Mouse (Mus musculus): ENCODE measurements around the gene Dnajc14. TPM values are rescaled to one million over a fixed set of nuclear protein-coding genes. Genes with fewer than 3 reads are reported as not detected.

The Dnajc14 gene
- polyA plus RNA-seq, 1 experiment = not detected

DNA sequence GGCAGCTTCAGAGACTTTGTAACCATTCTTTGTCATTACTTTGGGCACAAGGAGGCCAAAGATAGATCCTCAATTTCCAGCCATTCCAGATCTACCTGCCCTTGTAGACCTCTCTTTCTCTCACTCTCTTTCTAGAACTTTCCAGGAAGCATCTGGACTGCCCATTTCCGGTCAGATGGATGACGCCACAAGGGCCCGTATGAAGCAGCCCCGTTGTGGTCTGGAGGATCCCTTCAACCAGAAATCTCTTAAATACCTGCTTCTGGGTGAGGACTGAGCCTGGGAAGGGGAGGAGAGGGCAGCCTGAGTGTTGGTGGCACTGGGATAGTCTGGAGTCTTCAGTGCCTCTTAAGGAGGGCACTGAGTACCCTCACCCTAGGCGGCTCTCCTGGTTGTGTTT lies 9.5 kb upstream of the Dnajc14 start:
- Histone ChIP-seq H3K4me1 (ENCODE audit: control insufficient read depth, insufficient read depth, low read length) (peaks cover 2% of the 10 kb centered on the region; the same call in 1 of the 2 replicates), H3K27ac (ENCODE audit: insufficient read depth, low read depth, low read length) (no peak overlapping the region), H3K4me3 (ENCODE audit: insufficient read depth, low read depth, low read length) (no peak overlapping the region)
- TF ChIP-seq CTCF (IDR thresholded peaks at IDR 0.05; ENCODE audit: insufficient read depth, low read depth, low read length) = no peak
- no peak for TF ChIP-seq POLR2A (IDR thresholded peaks at IDR 0.05; ENCODE audit: insufficient read depth, low read depth, low read length)
- 91% methylated on average over 5 of the region's 5 CpGs for WGBS

DNA sequence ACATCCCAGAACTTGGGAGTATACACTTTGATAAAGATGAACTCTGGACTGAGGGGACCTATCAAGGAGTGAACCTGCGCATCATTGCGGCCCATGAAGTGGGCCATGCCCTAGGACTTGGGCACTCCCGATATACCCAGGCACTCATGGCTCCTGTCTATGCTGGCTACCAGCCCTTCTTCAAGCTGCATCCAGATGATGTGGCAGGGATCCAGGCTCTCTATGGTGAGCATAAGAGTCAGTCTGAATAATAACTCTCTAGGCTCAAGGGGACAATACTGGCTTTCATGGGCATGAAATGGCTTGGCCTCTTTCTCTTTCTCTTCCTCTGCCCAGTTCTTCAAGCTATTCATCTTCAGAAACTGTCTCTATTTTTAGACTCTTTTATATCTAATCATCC lies 8.3 kb upstream of the Dnajc14 start:
- TF ChIP-seq CTCF (IDR thresholded peaks at IDR 0.05; ENCODE audit: insufficient read depth, low read depth, low read length) (no peak), POLR2A (IDR thresholded peaks at IDR 0.05; ENCODE audit: insufficient read depth, low read depth, low read length) (no peak)

DNA sequence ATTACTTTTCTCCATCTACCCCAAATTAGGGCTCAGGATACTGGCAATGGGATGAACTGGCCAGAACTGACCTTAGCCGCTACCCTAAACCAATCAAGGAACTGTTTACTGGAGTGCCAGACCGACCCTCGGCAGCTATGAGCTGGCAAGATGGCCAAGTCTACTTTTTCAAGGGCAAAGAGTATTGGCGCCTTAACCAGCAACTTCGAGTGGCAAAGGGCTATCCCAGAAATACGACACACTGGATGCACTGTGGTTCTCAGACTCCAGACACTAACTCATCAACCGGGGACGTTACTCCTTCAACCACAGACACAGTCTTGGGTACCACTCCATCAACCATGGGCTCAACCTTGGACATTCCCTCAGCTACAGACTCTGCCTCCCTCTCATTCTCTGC lies 5.2 kb upstream of the Dnajc14 start:
- Histone ChIP-seq H3K4me3 (ENCODE audit: insufficient read depth, low read depth, low read length) (no peak overlapping the region), H3K4me1 (ENCODE audit: control insufficient read depth, insufficient read depth, low read length) (peaks cover 17% of the 10 kb centered on the region), H3K27ac (ENCODE audit: insufficient read depth, low read depth, low read length) (no peak overlapping the region)
- WGBS = 94% methylated on average over 8 of the region's 8 CpGs
- TF ChIP-seq POLR2A (IDR thresholded peaks at IDR 0.05; ENCODE audit: insufficient read depth, low read depth, low read length) = no peak
- no peak for TF ChIP-seq CTCF (IDR thresholded peaks at IDR 0.05; ENCODE audit: insufficient read depth, low read depth, low read length)

More for the DNA sequence above, 8.3 kb upstream of the Dnajc14 start:
- Histone ChIP-seq H3K4me1 (ENCODE audit: control insufficient read depth, insufficient read depth, low read length) (peaks cover 2% of the 10 kb centered on the region; the same call in 1 of the 2 replicates), H3K4me3 (ENCODE audit: insufficient read depth, low read depth, low read length) (no peak overlapping the region), H3K27ac (ENCODE audit: insufficient read depth, low read depth, low read length) (no peak overlapping the region)
- 83% methylated on average over 3 of the region's 3 CpGs for WGBS

DNA sequence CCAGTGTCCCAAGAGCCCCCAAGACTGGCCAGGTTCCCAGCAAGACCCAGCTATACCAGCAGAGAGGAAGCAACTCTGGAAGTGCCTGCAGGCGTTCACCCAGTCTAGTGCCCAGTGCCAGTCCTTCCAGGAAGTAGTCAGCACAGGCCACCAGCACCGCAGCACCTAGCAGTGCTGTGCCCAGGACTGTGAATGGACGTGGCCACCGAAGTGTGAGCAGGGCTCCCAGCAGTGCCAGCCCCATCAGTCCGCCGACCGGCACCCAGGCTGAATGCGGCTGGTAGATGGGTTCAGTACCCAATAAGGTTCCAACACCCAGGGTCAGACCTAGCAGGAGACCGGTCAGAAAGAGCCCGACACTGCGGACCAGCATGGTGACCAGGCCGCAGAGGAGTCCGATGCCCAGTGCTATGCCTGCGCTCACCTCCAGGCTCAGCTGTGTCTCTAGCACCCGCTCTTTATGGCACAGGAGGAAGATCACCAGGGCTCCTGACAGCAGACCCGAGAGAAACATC lies 1.8 kb upstream of the Dnajc14 start:
- no peak overlapping the region for H3K27ac ChIP-seq (ENCODE audit: insufficient read depth, low read depth, low read length)
- H3K4me3 ChIP-seq (ENCODE audit: insufficient read depth, low read depth, low read length) = peak overlapping the region; percentile 44
- H3K4me1 ChIP-seq (ENCODE audit: control insufficient read depth, insufficient read depth, low read length) = peaks cover 28% of the 10 kb centered on the region
- WGBS = 83% methylated on average over 16 of the region's 16 CpGs
- no peak for TF ChIP-seq POLR2A (IDR thresholded peaks at IDR 0.05; ENCODE audit: insufficient read depth, low read depth, low read length)

DNA sequence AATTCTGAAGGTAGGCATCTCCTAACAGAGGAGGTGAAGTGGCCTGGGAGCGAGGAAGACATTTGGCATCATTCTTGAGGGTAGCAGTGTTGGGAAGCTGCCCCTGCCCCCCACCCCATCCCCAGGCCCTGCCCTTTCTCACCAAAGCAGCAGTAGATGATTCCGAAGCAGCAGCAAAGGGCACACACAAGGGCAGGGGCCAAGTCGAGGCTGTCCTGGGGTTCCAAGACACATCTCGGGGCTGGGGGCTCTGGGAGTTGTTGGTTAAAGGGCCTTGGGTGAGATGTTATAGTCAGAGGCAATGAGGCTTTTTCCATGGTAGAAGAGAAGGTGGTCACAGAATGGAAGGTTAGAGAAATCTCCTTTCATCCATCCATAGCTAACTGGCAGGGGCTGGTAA lies 906 bp upstream of the Dnajc14 start:
- Histone ChIP-seq H3K27ac (ENCODE audit: insufficient read depth, low read depth, low read length) (peak overlapping the region; percentile 78), H3K4me1 (ENCODE audit: control insufficient read depth, insufficient read depth, low read length) (peaks cover 32% of the 10 kb centered on the region), H3K4me3 (ENCODE audit: insufficient read depth, low read depth, low read length) (peak overlapping the region; percentile 44)
- WGBS = 31% methylated on average over 4 of the region's 4 CpGs
- TF ChIP-seq POLR2A (IDR thresholded peaks at IDR 0.05; ENCODE audit: insufficient read depth, low read depth, low read length) = no peak
- TF ChIP-seq CTCF (IDR thresholded peaks at IDR 0.05; ENCODE audit: insufficient read depth, low read depth, low read length) = no peak

DNA sequence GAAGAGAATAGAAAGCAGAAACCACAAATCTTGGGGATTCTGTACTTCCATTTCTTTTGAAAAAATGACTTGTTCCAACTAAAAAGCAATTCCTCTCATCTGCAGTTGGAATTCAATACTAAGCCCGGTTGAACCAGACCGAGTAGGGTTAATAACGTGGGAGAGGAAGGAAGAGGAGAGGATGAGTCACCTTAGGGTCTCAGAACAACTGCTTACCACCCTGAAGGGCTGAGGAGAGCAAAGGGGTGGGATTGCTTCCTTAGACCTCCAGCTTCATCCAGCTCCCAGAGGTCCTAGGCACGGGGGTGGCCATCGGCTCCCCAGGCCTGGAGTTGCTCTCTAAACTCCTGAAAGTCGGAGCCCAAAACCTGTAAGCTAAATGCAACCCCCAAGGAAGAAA lies 501 bp upstream of the Dnajc14 start:
- Histone ChIP-seq H3K27ac (ENCODE audit: insufficient read depth, low read depth, low read length) (peak overlapping the region; percentile 95), H3K4me3 (ENCODE audit: insufficient read depth, low read depth, low read length) (peak overlapping the region; percentile 58), H3K4me1 (ENCODE audit: control insufficient read depth, insufficient read depth, low read length) (peaks cover 35% of the 10 kb centered on the region)
- 5% methylated on average over 6 of the region's 6 CpGs for WGBS
- TF ChIP-seq POLR2A (IDR thresholded peaks at IDR 0.05; ENCODE audit: insufficient read depth, low read depth, low read length) (no peak), CTCF (IDR thresholded peaks at IDR 0.05; ENCODE audit: insufficient read depth, low read depth, low read length) (no peak)

DNA sequence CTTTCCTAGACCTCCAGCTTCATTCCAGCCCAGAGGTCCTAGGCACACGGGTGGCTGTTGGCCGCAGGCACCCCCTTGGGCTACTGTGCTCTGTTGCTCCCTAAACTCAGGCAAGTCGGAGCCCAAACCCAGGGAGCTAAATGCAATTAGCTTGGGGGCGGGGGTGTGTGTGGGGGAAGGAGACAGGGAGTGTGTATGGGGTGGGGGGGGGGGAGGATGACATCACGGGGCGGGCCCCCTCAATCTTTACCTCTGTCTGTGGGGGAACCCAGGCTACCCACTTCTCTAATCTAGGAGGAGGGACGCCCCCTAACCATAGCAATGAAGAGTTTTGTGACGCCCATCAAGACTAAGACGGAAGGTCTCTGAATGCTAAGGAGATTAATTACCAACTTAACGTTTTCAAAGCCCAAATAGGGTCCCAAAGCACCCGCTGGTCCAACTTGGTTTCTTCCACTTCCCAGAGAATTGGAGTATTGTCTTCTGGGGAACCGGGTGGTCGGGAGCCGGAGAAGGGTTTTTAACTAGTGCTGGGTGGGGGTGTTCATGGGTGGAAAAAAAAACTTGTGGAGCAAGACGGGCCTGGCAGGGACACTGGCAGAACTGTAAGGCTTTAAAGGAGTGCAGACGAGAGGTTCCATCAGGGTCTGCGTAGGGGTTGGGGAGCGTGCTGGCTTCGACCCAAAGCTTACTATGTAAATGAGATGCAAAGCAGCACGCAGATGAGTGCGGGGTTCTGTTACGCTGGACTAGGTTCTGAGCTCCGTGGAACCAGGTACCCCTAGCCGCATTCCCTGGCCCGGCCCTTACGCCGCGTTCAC lies 619 bp downstream of the Dnajc14 start, which contains the start of gene Tmem198b:
Gene Tmem198b (minus strand): TSS at position 100 of the 821 bp plus-strand sequence.
- peak within 1 kb of the TSS; percentile 95 for H3K27ac ChIP-seq (ENCODE audit: insufficient read depth, low read depth, low read length)
- under 1% methylated on average over 28 of the region's 28 CpGs for WGBS
- peaks cover 38% of the 10 kb centered on the region for H3K4me1 ChIP-seq (ENCODE audit: control insufficient read depth, insufficient read depth, low read length)
- peak within 1 kb of the TSS; percentile 58 for H3K4me3 ChIP-seq (ENCODE audit: insufficient read depth, low read depth, low read length)
- TF ChIP-seq CTCF (IDR thresholded peaks at IDR 0.05; ENCODE audit: insufficient read depth, low read depth, low read length) (no peak), POLR2A (IDR thresholded peaks at IDR 0.05; ENCODE audit: insufficient read depth, low read depth, low read length) (no peak; the same call in none of the 2 replicates)

DNA sequence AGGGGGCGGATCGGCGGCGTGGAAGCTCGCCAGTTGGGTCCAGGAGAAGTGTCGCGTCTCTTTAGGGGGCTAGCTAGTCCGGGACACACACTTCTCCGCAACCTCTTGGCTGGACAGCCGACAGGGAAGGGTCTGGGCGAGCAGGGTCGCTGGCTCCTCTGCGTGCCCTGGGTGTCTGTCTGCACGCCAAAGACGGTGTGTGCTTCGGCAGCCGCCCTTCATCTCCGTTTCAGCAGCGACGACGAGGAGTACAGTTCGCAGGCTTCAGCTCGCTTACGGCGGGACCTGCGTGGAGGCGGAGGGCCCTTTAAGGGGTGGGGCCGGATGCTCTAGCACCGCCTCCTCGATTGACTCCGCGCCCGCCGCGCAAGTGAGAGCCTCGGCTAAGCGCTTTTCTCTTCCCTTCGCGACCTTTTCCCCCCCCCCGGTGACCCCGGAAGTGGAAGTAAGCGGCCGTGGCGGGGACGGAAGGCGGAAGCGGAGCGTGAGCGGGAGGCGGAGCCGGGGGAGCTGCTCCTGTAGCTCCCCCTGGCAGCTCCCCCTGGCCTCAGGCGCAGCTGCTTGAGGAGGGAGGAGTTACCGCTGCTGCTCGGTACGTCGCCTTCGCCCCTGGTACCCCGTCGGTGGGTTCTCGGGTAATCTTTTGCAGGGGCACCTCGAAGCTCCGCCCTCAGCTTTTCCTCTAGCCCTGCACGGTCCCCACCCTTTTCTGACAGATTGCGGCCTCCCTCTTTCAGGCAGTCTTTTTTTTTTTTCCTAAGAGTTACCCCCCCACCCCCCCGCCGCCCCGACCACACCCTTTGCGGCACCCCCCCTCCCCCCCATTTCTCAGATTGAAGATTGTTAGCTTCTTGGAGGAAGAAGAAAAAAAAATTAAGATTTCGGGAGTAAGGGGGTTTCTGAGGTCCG lies 1.5 kb downstream of the Dnajc14 start:
- under 1% methylated on average over 70 of the region's 70 CpGs for WGBS
- Histone ChIP-seq H3K4me1 (ENCODE audit: control insufficient read depth, insufficient read depth, low read length) (peaks cover 38% of the 10 kb centered on the region), H3K4me3 (ENCODE audit: insufficient read depth, low read depth, low read length) (peak overlapping the region; percentile 58), H3K27ac (ENCODE audit: insufficient read depth, low read depth, low read length) (peak overlapping the region; percentile 73)
- TF ChIP-seq CTCF (IDR thresholded peaks at IDR 0.05; ENCODE audit: insufficient read depth, low read depth, low read length) (no peak), POLR2A (IDR thresholded peaks at IDR 0.05; ENCODE audit: insufficient read depth, low read depth, low read length) (no peak; the same call in 1 of the 2 replicates)

Measured in olfactory bulb, adult 2 months (tissue).